Mouse (Mus musculus): ENCODE data around the gene Lsmem1.

Lsmem1 gene

DNA sequence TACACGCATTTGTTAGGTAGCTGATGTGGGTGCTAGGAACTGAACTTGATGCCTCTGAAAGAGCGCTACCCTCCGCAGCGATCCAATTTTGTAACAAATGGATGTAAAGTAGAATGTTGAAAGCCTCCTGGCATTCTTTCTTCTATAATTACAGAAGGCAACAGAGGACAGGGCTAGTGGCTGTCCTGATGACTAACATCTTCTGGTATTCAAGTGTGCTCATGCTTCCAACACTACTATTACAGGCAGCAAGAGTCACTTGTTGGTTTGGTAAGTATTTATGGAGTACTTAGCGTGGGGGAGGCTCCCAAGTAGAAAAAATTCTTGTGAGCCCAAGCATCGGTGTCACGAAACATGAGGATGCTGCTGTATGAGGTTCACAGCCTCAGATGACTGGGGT is 39.9 kb upstream of the Lsmem1 start:
- Histone ChIP-seq H3K4me1 (replicated peaks; ENCODE audit: low read depth, low read length) (peaks cover 6% of the 10 kb centered on the region; the same call in 1 of the 2 replicates), H3K4me3 (replicated peaks; ENCODE audit: low read length) (no peak overlapping the region), H3K27me3 (ENCODE audit: insufficient read depth, low read length) (no peaks in the 10 kb centered on the region), H3K36me3 (ENCODE audit: insufficient read depth, low read length) (no peaks in the 10 kb centered on the region), H3K9me3 (ENCODE audit: low read length) (no peaks in the 10 kb centered on the region)
- TF ChIP-seq POU5F1 (IDR thresholded peaks at IDR 0.05; ENCODE audit: borderline replicate concordance, low read length) = no peak
- no peak for TF ChIP-seq NANOG (IDR thresholded peaks at IDR 0.05; ENCODE audit: borderline replicate concordance, low read length)
- no peak for TF ChIP-seq CTCF (conservative IDR thresholded peaks at IDR 0.05; ENCODE audit: low read length)

GRCm38 (mm10) chr12:40232231-40232630 is 32.9 kb upstream of the Lsmem1 start:
- no peaks in the 10 kb centered on the region for H3K36me3 ChIP-seq (ENCODE audit: insufficient read depth, low read length)
- TF ChIP-seq POU5F1 (IDR thresholded peaks at IDR 0.05; ENCODE audit: borderline replicate concordance, low read length) = no peak
- TF ChIP-seq CTCF (conservative IDR thresholded peaks at IDR 0.05; ENCODE audit: low read length) = no peak
- TF ChIP-seq NANOG (IDR thresholded peaks at IDR 0.05; ENCODE audit: borderline replicate concordance, low read length) = no peak
- H3K27me3 ChIP-seq (ENCODE audit: insufficient read depth, low read length) = no peaks in the 10 kb centered on the region

DNA sequence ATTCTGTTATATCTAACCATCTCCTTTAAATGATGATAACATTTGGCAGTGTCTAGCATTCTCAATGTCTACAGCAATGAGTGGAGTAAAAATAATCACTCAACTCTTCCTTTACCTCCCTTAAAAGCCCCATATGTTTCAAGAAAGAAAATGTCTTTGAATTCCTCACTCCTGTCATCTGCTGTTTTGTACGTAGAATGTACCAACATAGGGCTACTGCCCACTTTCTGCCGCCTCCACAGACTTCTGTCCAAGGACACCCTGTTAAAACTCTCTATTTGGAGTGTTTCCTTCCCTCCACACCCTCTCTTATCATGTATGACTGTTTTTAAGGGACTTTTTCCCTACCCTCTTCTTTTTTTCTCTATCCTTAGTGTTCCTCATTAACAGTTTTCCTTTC is 32.3 kb upstream of the Lsmem1 start:
- no peak for TF ChIP-seq POU5F1 (IDR thresholded peaks at IDR 0.05; ENCODE audit: borderline replicate concordance, low read length)
- no peak for TF ChIP-seq NANOG (IDR thresholded peaks at IDR 0.05; ENCODE audit: borderline replicate concordance, low read length)
- TF ChIP-seq CTCF (conservative IDR thresholded peaks at IDR 0.05; ENCODE audit: low read length) = no peak
- H3K27me3 ChIP-seq (ENCODE audit: insufficient read depth, low read length) = no peaks in the 10 kb centered on the region
- H3K36me3 ChIP-seq (ENCODE audit: insufficient read depth, low read length) = no peaks in the 10 kb centered on the region
- no peaks in the 10 kb centered on the region for H3K4me1 ChIP-seq (replicated peaks; ENCODE audit: low read depth, low read length)
- no peak overlapping the region for H3K4me3 ChIP-seq (replicated peaks; ENCODE audit: low read length)
- 0 out of 2 replicates have a peak, but pooled peaks cover 2% of the 10 kb centered on the region for H3K9me3 ChIP-seq (ENCODE audit: low read length)

More at GRCm38 (mm10) chr12:40232231-40232630, 32.9 kb upstream of the Lsmem1 start:
- H3K4me1 ChIP-seq (replicated peaks; ENCODE audit: low read depth, low read length) = no peaks in the 10 kb centered on the region
- H3K4me3 ChIP-seq (replicated peaks; ENCODE audit: low read length) = no peak overlapping the region
- H3K9me3 ChIP-seq (ENCODE audit: low read length) = 0 out of 2 replicates have a peak, but pooled peaks cover 2% of the 10 kb centered on the region

GRCm38 (mm10) chr12:40224171-40224880 is 25.0 kb upstream of the Lsmem1 start:
- no peaks in the 10 kb centered on the region; the same call in 1 of the 2 replicates for H3K27me3 ChIP-seq (ENCODE audit: insufficient read depth, low read length)

DNA sequence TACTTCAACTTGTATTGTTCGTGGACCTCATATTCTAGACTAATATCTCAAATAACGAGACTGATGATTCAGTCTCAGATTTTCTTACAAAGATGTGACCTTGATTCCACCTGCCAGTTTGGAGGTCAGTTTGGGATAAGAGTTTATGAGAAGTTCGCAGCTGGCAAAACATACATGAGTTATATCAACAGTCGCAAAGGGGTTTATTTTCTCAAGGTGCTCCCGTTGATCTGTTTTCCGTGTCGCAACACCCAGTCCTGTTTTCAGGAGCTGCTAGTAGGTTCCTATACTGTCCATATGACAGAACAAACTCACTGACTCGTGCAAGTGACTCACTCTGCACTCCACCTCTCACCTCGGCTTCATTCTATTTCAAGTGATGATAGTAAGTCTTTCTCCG is 24.4 kb upstream of the Lsmem1 start:
- Histone ChIP-seq H3K36me3 (ENCODE audit: insufficient read depth, low read length) (peaks cover 28% of the 10 kb centered on the region), H3K4me1 (replicated peaks; ENCODE audit: low read depth, low read length) (peaks cover 36% of the 10 kb centered on the region), H3K27me3 (ENCODE audit: insufficient read depth, low read length) (no peaks in the 10 kb centered on the region; the same call in 1 of the 2 replicates), H3K4me3 (replicated peaks; ENCODE audit: low read length) (peak overlapping the region; percentile 97), H3K9me3 (ENCODE audit: low read length) (no peaks in the 10 kb centered on the region)
- TF ChIP-seq CTCF (conservative IDR thresholded peaks at IDR 0.05; ENCODE audit: low read length) = no peak
- no peak for TF ChIP-seq POU5F1 (IDR thresholded peaks at IDR 0.05; ENCODE audit: borderline replicate concordance, low read length)
- no peak for TF ChIP-seq NANOG (IDR thresholded peaks at IDR 0.05; ENCODE audit: borderline replicate concordance, low read length)

More at GRCm38 (mm10) chr12:40224171-40224880, 25.0 kb upstream of the Lsmem1 start:
- TF ChIP-seq NANOG (IDR thresholded peaks at IDR 0.05; ENCODE audit: borderline replicate concordance, low read length) (no peak), CTCF (conservative IDR thresholded peaks at IDR 0.05; ENCODE audit: low read length) (no peak), POU5F1 (IDR thresholded peaks at IDR 0.05; ENCODE audit: borderline replicate concordance, low read length) (no peak)
- H3K36me3 ChIP-seq (ENCODE audit: insufficient read depth, low read length) = peaks cover 23% of the 10 kb centered on the region
- no peaks in the 10 kb centered on the region for H3K9me3 ChIP-seq (ENCODE audit: low read length)
- peaks cover 31% of the 10 kb centered on the region for H3K4me1 ChIP-seq (replicated peaks; ENCODE audit: low read depth, low read length)
- H3K4me3 ChIP-seq (replicated peaks; ENCODE audit: low read length) = peak overlapping the region; percentile 97; the same call in 1 of the 2 replicates

GRCm38 (mm10) chr12:40223082-40223619 is 23.9 kb upstream of the Lsmem1 start:
- peaks cover 41% of the 10 kb centered on the region for H3K4me1 ChIP-seq (replicated peaks; ENCODE audit: low read depth, low read length)
- H3K36me3 ChIP-seq (ENCODE audit: insufficient read depth, low read length) = peaks cover 30% of the 10 kb centered on the region
- peak overlapping the region; percentile 97 for H3K4me3 ChIP-seq (replicated peaks; ENCODE audit: low read length)
- H3K27me3 ChIP-seq (ENCODE audit: insufficient read depth, low read length) = no peaks in the 10 kb centered on the region; the same call in 1 of the 2 replicates
- no peak for TF ChIP-seq CTCF (conservative IDR thresholded peaks at IDR 0.05; ENCODE audit: low read length)
- no peak for TF ChIP-seq NANOG (IDR thresholded peaks at IDR 0.05; ENCODE audit: borderline replicate concordance, low read length)
- no peak for TF ChIP-seq POU5F1 (IDR thresholded peaks at IDR 0.05; ENCODE audit: borderline replicate concordance, low read length)
- no peaks in the 10 kb centered on the region for H3K9me3 ChIP-seq (ENCODE audit: low read length)

DNA sequence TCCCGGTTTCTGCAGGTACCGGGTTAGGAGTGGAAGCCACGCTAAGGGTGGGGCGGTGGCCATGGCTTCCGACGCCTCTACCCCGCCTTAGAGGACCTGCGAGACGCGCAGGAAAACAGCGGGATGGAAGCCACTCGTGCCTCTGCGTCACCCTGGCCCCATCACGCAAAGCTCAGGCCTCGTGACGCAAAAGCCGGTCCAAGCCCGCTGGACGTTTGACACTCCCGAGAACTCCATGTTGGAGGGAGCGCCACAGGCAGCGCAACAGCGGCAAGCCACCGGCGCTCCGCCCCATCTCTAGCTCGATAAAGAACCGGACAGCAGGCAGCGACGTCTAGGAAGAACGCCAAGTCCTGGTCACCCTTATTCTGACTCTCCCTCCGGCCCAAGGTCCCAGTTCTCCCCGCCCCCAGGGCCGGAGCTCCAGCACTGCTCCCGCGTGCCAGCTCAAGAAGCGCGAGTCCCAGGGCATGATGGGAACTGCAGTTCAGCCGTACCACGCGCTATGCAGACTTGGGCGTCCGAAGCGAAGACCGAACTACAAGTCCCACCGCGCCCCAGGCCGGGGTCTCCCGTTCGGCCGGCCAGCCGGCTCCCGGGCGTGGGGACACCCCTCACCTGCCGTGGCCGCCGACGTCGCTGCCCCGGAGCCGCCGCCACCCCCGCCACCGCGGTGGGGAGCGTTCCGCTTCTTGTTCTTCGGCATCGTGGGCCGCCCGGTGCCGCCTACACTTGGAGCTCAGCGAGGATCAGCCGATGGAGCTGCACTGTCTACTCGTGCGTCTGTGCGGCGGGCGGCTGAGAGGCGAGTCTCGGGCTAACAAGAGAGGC is 23.2 kb upstream of the Lsmem1 start:
- H3K36me3 ChIP-seq (ENCODE audit: insufficient read depth, low read length) = peaks cover 37% of the 10 kb centered on the region
- TF ChIP-seq CTCF (conservative IDR thresholded peaks at IDR 0.05; ENCODE audit: low read length) (no peak), POU5F1 (IDR thresholded peaks at IDR 0.05; ENCODE audit: borderline replicate concordance, low read length) (no peak), NANOG (IDR thresholded peaks at IDR 0.05; ENCODE audit: borderline replicate concordance, low read length) (no peak)
- H3K4me1 ChIP-seq (replicated peaks; ENCODE audit: low read depth, low read length) = peaks cover 46% of the 10 kb centered on the region
- H3K27me3 ChIP-seq (ENCODE audit: insufficient read depth, low read length) = no peaks in the 10 kb centered on the region; the same call in 1 of the 2 replicates
- H3K9me3 ChIP-seq (ENCODE audit: low read length) = no peaks in the 10 kb centered on the region
- peak overlapping the region; percentile 97 for H3K4me3 ChIP-seq (replicated peaks; ENCODE audit: low read length)

- Histone ChIP-seq H3K9me3 (ENCODE audit: low read length) (no peaks in the 10 kb centered on the region), H3K27me3 (ENCODE audit: insufficient read depth, low read length) (no peaks in the 10 kb centered on the region; the same call in 1 of the 2 replicates), H3K4me1 (replicated peaks; ENCODE audit: low read depth, low read length) (peaks cover 46% of the 10 kb centered on the region), H3K4me3 (replicated peaks; ENCODE audit: low read length) (peak overlapping the region; percentile 97), H3K36me3 (ENCODE audit: insufficient read depth, low read length) (peaks cover 45% of the 10 kb centered on the region)
- no peak for TF ChIP-seq CTCF (conservative IDR thresholded peaks at IDR 0.05; ENCODE audit: low read length)
- no peak for TF ChIP-seq POU5F1 (IDR thresholded peaks at IDR 0.05; ENCODE audit: borderline replicate concordance, low read length)
- TF ChIP-seq NANOG (IDR thresholded peaks at IDR 0.05; ENCODE audit: borderline replicate concordance, low read length) = no peak
Observed at GRCm38 (mm10) chr12:40221611-40222010, 22.3 kb upstream of the Lsmem1 start.
